Mouse (Mus musculus) lung, postnatal 0 days (tissue): ENCODE measurements around the gene Gm7954.
"Not testable (repeated sequence)": the region's sequence is repeated elsewhere in the genome, so short reads cannot be mapped to it uniquely, and the experiment has no call there.

Experiments used
- CTCF ChIP-seq: IDR thresholded peaks from 2 replicates; pipeline ENCODE4 v1.5.1; 2016; ENCODE audit warnings: antibody characterized with exemption, mild to moderate bottlenecking
- EP300 ChIP-seq: IDR thresholded peaks from 2 replicates; pipeline ENCODE4 v1.6.1; 2016; ENCODE audit warnings: antibody characterized with exemption, mild to moderate bottlenecking, control low read depth

GRCm38 (mm10) chr14:41408181-41408580 is 45.1 kb downstream of the Gm7954 start, which contains the start of gene Gm6482:
- not testable (repeated sequence) for TF ChIP-seq EP300, CTCF
